Mouse (Mus musculus): ENCODE results near the gene Nup62.

The Nup62 gene

GRCm38 (mm10) chr7:44815721-44816469 lies at the start of gene Nup62, which contains the start of gene Il4i1:
Gene Nup62, plus strand, starts transcription at chr7:44816088.
Gene Il4i1, plus strand, starts transcription at chr7:44816387.
- DNase-seq (ENCODE audit: low spot score in 2 of 2) = peak; percentile 98 to 99

- DNase-seq (ENCODE audit: low spot score in 2 of 2) = no peak
Measured at GRCm38 (mm10) chr7:44768129-44768528, 47.8 kb upstream of the Nup62 start.

- peak in 1 of 2 experiments; percentile 10 for DNase-seq (ENCODE audit: low spot score in 2 of 2)
Measured at GRCm38 (mm10) chr7:44770046-44770578, 45.8 kb upstream of the Nup62 start.

- DNase-seq (ENCODE audit: low spot score in 2 of 2) = peak; percentile 10 to 16
Measured at GRCm38 (mm10) chr7:44772591-44773204, 43.2 kb upstream of the Nup62 start.

GRCm38 (mm10) chr7:44776849-44777498 lies 38.9 kb upstream of the Nup62 start:
- DNase-seq (ENCODE audit: low spot score in 2 of 2) = no peak

- DNase-seq (ENCODE audit: low spot score in 2 of 2) = no peak
Measured at GRCm38 (mm10) chr7:44780101-44780500, 35.8 kb upstream of the Nup62 start.

GRCm38 (mm10) chr7:44789531-44789930 lies 26.4 kb upstream of the Nup62 start:
- DNase-seq (ENCODE audit: low spot score in 2 of 2) = no peak

GRCm38 (mm10) chr7:44790066-44790465 lies 25.8 kb upstream of the Nup62 start:
- DNase-seq (ENCODE audit: low spot score in 2 of 2) = no peak

GRCm38 (mm10) chr7:44792781-44793180 lies 23.1 kb upstream of the Nup62 start:
- no peak for DNase-seq (ENCODE audit: low spot score in 2 of 2)

GRCm38 (mm10) chr7:44808927-44809326 lies 7.0 kb upstream of the Nup62 start:
- DNase-seq (ENCODE audit: low spot score in 2 of 2) = no peak

- DNase-seq (ENCODE audit: low spot score in 2 of 2) = no peak
Measured at GRCm38 (mm10) chr7:44809466-44809865, 6.4 kb upstream of the Nup62 start.

GRCm38 (mm10) chr7:44810365-44810764 lies 5.5 kb upstream of the Nup62 start:
- DNase-seq (ENCODE audit: low spot score in 2 of 2) = no peak

GRCm38 (mm10) chr7:44810819-44811557 lies 4.9 kb upstream of the Nup62 start:
- no peak for DNase-seq (ENCODE audit: low spot score in 2 of 2)

GRCm38 (mm10) chr7:44812651-44813325 lies 3.1 kb upstream of the Nup62 start:
- no peak for DNase-seq (ENCODE audit: low spot score in 2 of 2)

GRCm38 (mm10) chr7:44813985-44814384 lies 1.9 kb upstream of the Nup62 start:
- no peak for DNase-seq (ENCODE audit: low spot score in 2 of 2)

GRCm38 (mm10) chr7:44814423-44814822 lies 1.5 kb upstream of the Nup62 start:
- DNase-seq (ENCODE audit: low spot score in 2 of 2) = no peak

GRCm38 (mm10) chr7:44814952-44815553 lies 835 bp upstream of the Nup62 start:
- DNase-seq (ENCODE audit: low spot score in 2 of 2) = no peak

GRCm38 (mm10) chr7:44816470-44817021 lies 658 bp downstream of the Nup62 start, which contains the start of gene Atf5:
Gene Atf5, minus strand, starts transcription at chr7:44816658.
- no peak for DNase-seq (ENCODE audit: low spot score in 2 of 2)

GRCm38 (mm10) chr7:44817441-44817840 lies 1.6 kb downstream of the Nup62 start:
- DNase-seq (ENCODE audit: low spot score in 2 of 2) = no peak

- no peak for DNase-seq (ENCODE audit: low spot score in 2 of 2)
Measured at GRCm38 (mm10) chr7:44818164-44818563, 2.3 kb downstream of the Nup62 start.
